Mouse (Mus musculus): Measurements from ENCODE around the gene Ubqln3. TPM values are rescaled to one million over a fixed set of nuclear protein-coding genes. Genes with fewer than 3 reads are reported as not detected.

Ubqln3 gene
- polyA plus RNA-seq (2012; rRNA removed), result not detected in 2 replicates

GRCm38 (mm10) chr7:104143179-104143578, at the start of gene Ubqln3:
Gene Ubqln3, minus strand, starts transcription at chr7:104143279.

GRCm38 (mm10) chr7:104183292-104183691, 40.2 kb upstream of the Ubqln3 start, which contains the start of gene Olfr648:
Gene Olfr648, minus strand, starts transcription at chr7:104183392.

GRCm38 (mm10) chr7:104150456-104150855, 7.4 kb upstream of the Ubqln3 start, which contains the start of gene Ubqlnl:
Gene Ubqlnl, minus strand, starts transcription at chr7:104150556.

GRCm38 (mm10) chr7:104137305-104137704, 5.8 kb downstream of the Ubqln3 start, which contains the start of gene Olfr643:
Gene Olfr643, minus strand, starts transcription at chr7:104137405.

GRCm38 (mm10) chr7:104129726-104130125, 13.4 kb downstream of the Ubqln3 start, which contains the start of gene Ubqln5:
Gene Ubqln5, minus strand, starts transcription at chr7:104129826.

GRCm38 (mm10) chr7:104104757-104104972, 38.4 kb downstream of the Ubqln3 start, which contains the start of gene Olfr646:
Gene Olfr646, plus strand, starts transcription at chr7:104104873.

Other genes starting within 250 kb of the Ubqln3 start
- not detected in 2 replicates for gene Olfr64, start 248.8 kb downstream of the Ubqln3 start, polyA plus RNA-seq (2012; rRNA removed)
- gene Olfr65, start 239.8 kb downstream of the Ubqln3 start, polyA plus RNA-seq (2012; rRNA removed), result not detected in 2 replicates
- 0.23 and 0.30 TPM in 2 replicates for gene Olfr631, start 214.5 kb downstream of the Ubqln3 start, polyA plus RNA-seq (2012; rRNA removed)
- gene Olfr632, start 208.9 kb downstream of the Ubqln3 start, polyA plus RNA-seq (2012; rRNA removed), result 0.49 and 0.53 TPM in 2 replicates
- 0.01 TPM in 1 of 2 replicates, not detected in the other for gene Olfr633, start 198.8 kb downstream of the Ubqln3 start, polyA plus RNA-seq (2012; rRNA removed)
- 0.01 TPM in 1 of 2 replicates, not detected in the other for gene Olfr635, start 172.1 kb downstream of the Ubqln3 start, polyA plus RNA-seq (2012; rRNA removed)
- gene Olfr638, start 144.5 kb downstream of the Ubqln3 start, polyA plus RNA-seq (2012; rRNA removed), result 0.04 TPM in 1 of 2 replicates, not detected in the other
- not detected in 2 replicates for gene Olfr639, start 126.0 kb downstream of the Ubqln3 start, polyA plus RNA-seq (2012; rRNA removed)
- not detected in 2 replicates for gene Olfr640, start 117.7 kb downstream of the Ubqln3 start, polyA plus RNA-seq (2012; rRNA removed)
- gene Olfr641, start 107.8 kb downstream of the Ubqln3 start, polyA plus RNA-seq (2012; rRNA removed), result not detected in 2 replicates
- not detected in 2 replicates for gene Olfr642, start 90.6 kb downstream of the Ubqln3 start, polyA plus RNA-seq (2012; rRNA removed)
- not detected in 2 replicates for gene 4930516K23Rik, start 81.8 kb downstream of the Ubqln3 start, polyA plus RNA-seq (2012; rRNA removed)
- not detected in 2 replicates for gene Olfr644, start 71.4 kb downstream of the Ubqln3 start, polyA plus RNA-seq (2012; rRNA removed)
- gene Olfr645, start 57.8 kb downstream of the Ubqln3 start, polyA plus RNA-seq (2012; rRNA removed), result not detected in 2 replicates
- gene Olfr646, start 38.4 kb downstream of the Ubqln3 start, polyA plus RNA-seq (2012; rRNA removed), result not detected in 2 replicates
- not detected in 2 replicates for gene Ubqln5, start 13.5 kb downstream of the Ubqln3 start, polyA plus RNA-seq (2012; rRNA removed)
- not detected in 2 replicates for gene Olfr643, start 5.9 kb downstream of the Ubqln3 start, polyA plus RNA-seq (2012; rRNA removed)
- gene Ubqlnl, start 7.3 kb upstream of the Ubqln3 start, polyA plus RNA-seq (2012; rRNA removed), result not detected in 2 replicates
- gene Olfm5, start 21.6 kb upstream of the Ubqln3 start, polyA plus RNA-seq (2012; rRNA removed), result not detected in 2 replicates
- 0.01 and 0.03 TPM in 2 replicates for gene Olfr648, start 40.1 kb upstream of the Ubqln3 start, polyA plus RNA-seq (2012; rRNA removed)
- gene Olfr649, start 52.7 kb upstream of the Ubqln3 start, polyA plus RNA-seq (2012; rRNA removed), result not detected in 2 replicates
- 0.81 and 0.87 TPM in 2 replicates for gene Trim6, start 75.5 kb upstream of the Ubqln3 start, polyA plus RNA-seq (2012; rRNA removed)
- gene Trim34a, start 101.2 kb upstream of the Ubqln3 start, polyA plus RNA-seq (2012; rRNA removed), result 7.1 and 9.7 TPM in 2 replicates
- 1.1 TPM in 2 replicates for gene Trim5, start 144.8 kb upstream of the Ubqln3 start, polyA plus RNA-seq (2012; rRNA removed)
- 8.1 and 9.8 TPM in 2 replicates for gene Trim12a, start 172.2 kb upstream of the Ubqln3 start, polyA plus RNA-seq (2012; rRNA removed)
- 0.06 and 0.09 TPM in 2 replicates for gene Trim34b, start 186.2 kb upstream of the Ubqln3 start, polyA plus RNA-seq (2012; rRNA removed)
- gene Trim12c, start 210.1 kb upstream of the Ubqln3 start, polyA plus RNA-seq (2012; rRNA removed), result 4.3 and 5.4 TPM in 2 replicates
- gene Trim30b, start 226.6 kb upstream of the Ubqln3 start, polyA plus RNA-seq (2012; rRNA removed), result 2.0 and 2.1 TPM in 2 replicates